Mouse (Mus musculus): ENCODE results near the gene Cabp2.

GRCm38 (mm10) chr19:4056727-4057126 lies 24.7 kb upstream of the Cabp2 start:
- TF ChIP-seq CTCF (IDR thresholded peaks at IDR 0.05; ENCODE audit: low read depth, low read length) (no peak), POLR2A (IDR thresholded peaks at IDR 0.05; ENCODE audit: insufficient read depth, low read length) (no peak), EP300 (IDR thresholded peaks at IDR 0.05; ENCODE audit: insufficient read depth, low read depth, low read length) (no peak)
